Mouse (Mus musculus): ENCODE measurements at regions not wholly inside any gene's neighbourhood (a gene's known extent, or its start where the extent isn't known, plus 50 kb on each side); places are given as distances from the start of the nearest gene placed in this dataset.

GRCm38 (mm10) chr9:69705942-69706341 lies 54.8 kb downstream of the Foxb1 start:
- ATAC-seq (ENCODE audit: low read depth): no peak
- 85% methylated on average over 8 of the region's 8 CpGs for WGBS

DNA sequence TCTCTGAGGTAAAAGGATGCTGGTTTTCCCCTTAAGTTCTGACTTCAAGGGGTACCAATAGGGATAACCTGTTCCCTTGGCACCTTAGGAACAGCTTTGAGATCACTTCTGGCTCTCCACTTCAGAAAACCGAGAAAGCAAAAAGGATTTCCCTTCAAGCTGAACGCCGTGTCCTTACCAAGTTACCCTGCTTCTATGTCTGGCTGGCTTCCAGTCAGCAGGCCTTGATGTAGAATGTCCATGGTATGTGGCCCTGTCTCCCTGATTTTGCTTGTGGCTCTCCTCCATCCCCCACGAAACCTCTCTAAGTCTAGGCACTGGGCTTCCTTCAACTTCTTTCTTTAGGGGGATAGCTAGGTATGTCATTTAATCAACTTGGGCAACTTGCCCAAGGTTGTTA lies 55.7 kb downstream of the Foxb1 start:
- H3K9ac ChIP-seq (ENCODE audit: low read length): no peak overlapping the region
- 35% methylated on average over 4 of the region's 4 CpGs for whole genome bisulfite sequencing
- no peaks in the 10 kb centered on the region for H3K36me3 ChIP-seq (ENCODE audit: control insufficient read depth, insufficient read depth, low read length)
- H3K4me1 ChIP-seq (replicated peaks; ENCODE audit: control insufficient read depth, insufficient read depth, low read length): no peaks in the 10 kb centered on the region
- H3K4me2 ChIP-seq (ENCODE audit: low read depth, low read length): no peak overlapping the region
- no peaks in the 10 kb centered on the region for H3K9me3 ChIP-seq (ENCODE audit: control insufficient read depth, low read length)
- H3K4me3 ChIP-seq (ENCODE audit: low read length): no peak overlapping the region
- H3K27ac ChIP-seq (ENCODE audit: low read length): no peak overlapping the region
- no peak for ATAC-seq (ENCODE audit: low read depth)
- no peaks in the 10 kb centered on the region for H3K27me3 ChIP-seq (ENCODE audit: control insufficient read depth, insufficient read depth, low read depth, low read length)

More at GRCm38 (mm10) chr9:69705942-69706341, 54.8 kb downstream of the Foxb1 start:
- Histone ChIP-seq H3K27me3 (ENCODE audit: control insufficient read depth, insufficient read depth, low read depth, low read length) (no peaks in the 10 kb centered on the region), H3K9me3 (ENCODE audit: control insufficient read depth, low read length) (no peaks in the 10 kb centered on the region), H3K36me3 (ENCODE audit: control insufficient read depth, insufficient read depth, low read length) (no peaks in the 10 kb centered on the region), H3K27ac (ENCODE audit: low read length) (no peak overlapping the region), H3K4me2 (ENCODE audit: low read depth, low read length) (no peak overlapping the region), H3K4me1 (replicated peaks; ENCODE audit: control insufficient read depth, insufficient read depth, low read length) (no peaks in the 10 kb centered on the region), H3K4me3 (ENCODE audit: low read length) (no peak overlapping the region), H3K9ac (ENCODE audit: low read length) (no peak overlapping the region)

GRCm38 (mm10) chr9:69703731-69704130 lies 57.0 kb downstream of the Foxb1 start:
- no peak for ATAC-seq (ENCODE audit: low read depth)
- Histone ChIP-seq H3K4me3 (ENCODE audit: low read length) (no peak overlapping the region), H3K4me2 (ENCODE audit: low read depth, low read length) (no peak overlapping the region), H3K4me1 (replicated peaks; ENCODE audit: control insufficient read depth, insufficient read depth, low read length) (no peaks in the 10 kb centered on the region), H3K36me3 (ENCODE audit: control insufficient read depth, insufficient read depth, low read length) (no peaks in the 10 kb centered on the region), H3K27me3 (ENCODE audit: control insufficient read depth, insufficient read depth, low read depth, low read length) (no peaks in the 10 kb centered on the region), H3K9ac (ENCODE audit: low read length) (no peak overlapping the region), H3K9me3 (ENCODE audit: control insufficient read depth, low read length) (no peaks in the 10 kb centered on the region), H3K27ac (ENCODE audit: low read length) (no peak overlapping the region)
- WGBS: 67% methylated on average over 7 of the region's 7 CpGs

DNA sequence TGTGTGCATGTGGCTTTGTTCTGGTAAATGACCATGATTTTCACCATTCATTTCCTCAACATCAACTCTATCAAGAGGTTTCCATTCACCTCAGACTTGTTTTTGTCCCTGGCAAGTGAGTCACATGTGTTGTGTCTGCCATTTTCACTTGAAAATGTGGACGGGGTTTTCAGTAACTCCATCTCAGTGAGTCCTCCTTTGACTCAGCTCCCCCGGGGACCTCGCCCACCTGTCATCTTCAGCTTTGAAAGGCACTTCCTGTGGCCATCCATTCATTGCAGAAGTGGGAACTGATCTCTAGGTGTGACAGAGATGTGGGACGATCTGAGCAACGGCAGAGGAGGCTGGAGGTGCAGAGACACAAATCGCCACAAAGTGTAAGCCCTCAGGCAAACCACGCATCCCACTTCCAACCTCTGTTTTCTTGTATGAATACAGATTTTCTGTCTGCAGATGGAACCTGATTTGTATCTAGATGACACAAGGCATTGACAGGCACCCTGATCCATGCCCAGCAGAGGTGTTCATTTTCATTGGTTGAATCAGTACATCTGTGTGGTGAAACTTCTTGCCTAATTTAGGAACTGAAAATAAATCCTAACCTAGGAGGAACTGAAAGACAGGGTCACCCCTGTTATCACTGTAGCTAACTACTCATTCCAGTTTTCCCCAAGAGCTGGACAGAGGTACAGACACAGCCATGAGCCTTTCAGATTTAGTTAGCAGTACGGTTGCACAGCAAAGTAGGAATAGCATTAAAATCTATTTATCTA lies 58.4 kb downstream of the Foxb1 start:
- Histone ChIP-seq H3K4me2 (ENCODE audit: low read depth, low read length) (no peak overlapping the region), H3K9ac (ENCODE audit: low read length) (no peak overlapping the region), H3K4me1 (replicated peaks; ENCODE audit: control insufficient read depth, insufficient read depth, low read length) (no peaks in the 10 kb centered on the region), H3K27ac (ENCODE audit: low read length) (no peak overlapping the region), H3K4me3 (ENCODE audit: low read length) (no peak overlapping the region), H3K9me3 (ENCODE audit: control insufficient read depth, low read length) (no peaks in the 10 kb centered on the region), H3K36me3 (ENCODE audit: control insufficient read depth, insufficient read depth, low read length) (no peaks in the 10 kb centered on the region), H3K27me3 (ENCODE audit: control insufficient read depth, insufficient read depth, low read depth, low read length) (no peaks in the 10 kb centered on the region)
- no peak for ATAC-seq (ENCODE audit: low read depth)
- WGBS: 73% methylated on average over 8 of the region's 8 CpGs

- no peak for ATAC-seq (ENCODE audit: low read depth)
- no peak overlapping the region for H3K4me2 ChIP-seq (ENCODE audit: low read depth, low read length)
- H3K4me1 ChIP-seq (replicated peaks; ENCODE audit: control insufficient read depth, insufficient read depth, low read length): no peaks in the 10 kb centered on the region
- H3K9ac ChIP-seq (ENCODE audit: low read length): no peak overlapping the region
- H3K27me3 ChIP-seq (ENCODE audit: control insufficient read depth, insufficient read depth, low read depth, low read length): no peaks in the 10 kb centered on the region
- H3K4me3 ChIP-seq (ENCODE audit: low read length): no peak overlapping the region
- H3K36me3 ChIP-seq (ENCODE audit: control insufficient read depth, insufficient read depth, low read length): no peaks in the 10 kb centered on the region
- H3K9me3 ChIP-seq (ENCODE audit: control insufficient read depth, low read length): no peaks in the 10 kb centered on the region
- WGBS: 75% methylated on average over 9 of the region's 9 CpGs
- no peak overlapping the region for H3K27ac ChIP-seq (ENCODE audit: low read length)
These were observed 60.0 kb downstream of the Foxb1 start for GRCm38 (mm10) chr9:69700696-69701095.

DNA sequence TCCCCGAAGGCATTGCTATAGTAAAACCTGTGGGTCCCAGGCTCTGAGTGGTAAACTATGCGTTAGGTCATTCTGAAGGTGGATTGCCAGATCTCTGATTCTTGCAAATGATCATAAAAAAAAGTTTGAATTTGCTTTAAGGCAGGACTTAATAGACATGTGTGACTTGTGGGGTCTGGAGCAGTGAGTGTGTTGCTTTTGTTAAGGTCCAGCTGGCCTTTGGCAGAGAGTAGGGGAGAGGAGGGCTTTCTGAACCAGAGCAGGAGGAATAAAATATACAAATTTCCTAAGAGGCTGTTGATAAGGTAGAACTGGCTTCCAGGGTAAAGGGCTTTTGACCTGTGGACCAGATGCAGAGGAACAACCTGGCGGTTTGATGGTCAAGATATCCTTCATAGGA lies 69.0 kb downstream of the Foxb1 start:
- no peaks in the 10 kb centered on the region for H3K27me3 ChIP-seq (ENCODE audit: control insufficient read depth, insufficient read depth, low read depth, low read length)
- no peak overlapping the region for H3K27ac ChIP-seq (ENCODE audit: low read length)
- H3K4me2 ChIP-seq (ENCODE audit: low read depth, low read length): no peak overlapping the region
- 51% methylated on average over 3 of the region's 3 CpGs for WGBS
- H3K9ac ChIP-seq (ENCODE audit: low read length): no peak overlapping the region
- H3K36me3 ChIP-seq (ENCODE audit: control insufficient read depth, insufficient read depth, low read length): no peaks in the 10 kb centered on the region
- peak; percentile 71 for ATAC-seq (ENCODE audit: low read depth)
- H3K9me3 ChIP-seq (ENCODE audit: control insufficient read depth, low read length): no peaks in the 10 kb centered on the region
- no peak overlapping the region for H3K4me3 ChIP-seq (ENCODE audit: low read length)
- no peaks in the 10 kb centered on the region for H3K4me1 ChIP-seq (replicated peaks; ENCODE audit: control insufficient read depth, insufficient read depth, low read length)

DNA sequence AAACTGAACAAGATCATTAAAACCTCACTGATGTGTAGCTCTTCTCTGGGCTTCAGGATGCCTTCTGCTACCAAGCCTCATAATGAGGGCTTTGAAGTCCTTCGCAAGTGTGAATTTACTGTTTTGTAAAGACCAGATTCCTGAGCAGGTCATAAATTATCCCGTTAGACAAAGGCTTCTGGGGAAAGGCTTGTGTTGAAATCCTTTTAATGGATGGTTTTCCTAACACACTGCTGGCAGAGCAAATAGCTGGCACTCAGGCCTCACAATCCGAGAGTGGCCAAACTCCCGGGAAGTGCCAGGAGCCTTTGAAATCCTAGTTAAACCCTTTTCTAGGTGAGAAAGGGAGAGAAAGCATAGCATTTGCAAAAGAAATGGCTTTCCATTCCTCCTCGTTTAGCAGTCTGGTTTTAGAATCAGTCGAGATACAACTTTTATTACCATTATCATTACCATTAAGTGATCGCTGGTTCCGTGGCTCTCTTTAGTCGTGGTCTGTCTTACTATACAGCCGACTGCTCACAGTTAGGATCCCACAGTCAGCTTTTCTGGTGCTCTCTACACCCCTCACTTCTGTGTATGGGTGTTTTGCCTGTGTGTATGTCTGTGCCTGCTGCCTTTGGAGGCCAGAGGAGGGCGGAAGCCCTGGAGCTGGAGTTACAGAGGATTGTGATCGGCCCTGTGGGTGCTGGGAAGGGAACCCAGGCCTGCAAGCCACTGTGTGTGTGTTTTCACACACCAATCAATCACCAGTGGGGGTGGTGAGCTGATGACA lies 73.2 kb downstream of the Foxb1 start:
- ATAC-seq (ENCODE audit: low read depth): no peak
- no peaks in the 10 kb centered on the region for H3K4me1 ChIP-seq (replicated peaks; ENCODE audit: control insufficient read depth, insufficient read depth, low read length)

GRCm38 (mm10) chr9:69686766-69687165 lies 74.0 kb downstream of the Foxb1 start:
- no peak overlapping the region for H3K9ac ChIP-seq (ENCODE audit: low read length)
- no peaks in the 10 kb centered on the region for H3K36me3 ChIP-seq (ENCODE audit: control insufficient read depth, insufficient read depth, low read length)
- no peak overlapping the region for H3K4me2 ChIP-seq (ENCODE audit: low read depth, low read length)
- no peak for ATAC-seq (ENCODE audit: low read depth)
- H3K4me3 ChIP-seq (ENCODE audit: low read length): no peak overlapping the region
- no peaks in the 10 kb centered on the region for H3K27me3 ChIP-seq (ENCODE audit: control insufficient read depth, insufficient read depth, low read depth, low read length)
- no peak overlapping the region for H3K27ac ChIP-seq (ENCODE audit: low read length)
- no peaks in the 10 kb centered on the region for H3K4me1 ChIP-seq (replicated peaks; ENCODE audit: control insufficient read depth, insufficient read depth, low read length)
- 73% methylated on average over 4 of the region's 4 CpGs for WGBS
- no peaks in the 10 kb centered on the region for H3K9me3 ChIP-seq (ENCODE audit: control insufficient read depth, low read length)

More for the DNA sequence above, 73.2 kb downstream of the Foxb1 start:
- H3K27me3 ChIP-seq (ENCODE audit: control insufficient read depth, insufficient read depth, low read depth, low read length): no peaks in the 10 kb centered on the region
- no peak overlapping the region for H3K4me3 ChIP-seq (ENCODE audit: low read length)
- no peaks in the 10 kb centered on the region for H3K9me3 ChIP-seq (ENCODE audit: control insufficient read depth, low read length)
- no peaks in the 10 kb centered on the region for H3K36me3 ChIP-seq (ENCODE audit: control insufficient read depth, insufficient read depth, low read length)
- no peak overlapping the region for H3K9ac ChIP-seq (ENCODE audit: low read length)
- no peak overlapping the region for H3K4me2 ChIP-seq (ENCODE audit: low read depth, low read length)
- 37% methylated on average over 12 of the region's 12 CpGs for WGBS
- no peak overlapping the region for H3K27ac ChIP-seq (ENCODE audit: low read length)

GRCm38 (mm10) chr9:69685630-69686029 lies 75.1 kb downstream of the Foxb1 start:
- no peaks in the 10 kb centered on the region for H3K9me3 ChIP-seq (ENCODE audit: control insufficient read depth, low read length)
- H3K27me3 ChIP-seq (ENCODE audit: control insufficient read depth, insufficient read depth, low read depth, low read length): no peaks in the 10 kb centered on the region
- 43% methylated on average over 4 of the region's 4 CpGs for WGBS
- H3K4me2 ChIP-seq (ENCODE audit: low read depth, low read length): no peak overlapping the region
- 0 out of 2 replicates have a peak, but pooled peaks have one; percentile 15 for ATAC-seq (ENCODE audit: low read depth)
- no peak overlapping the region for H3K9ac ChIP-seq (ENCODE audit: low read length)
- no peaks in the 10 kb centered on the region for H3K36me3 ChIP-seq (ENCODE audit: control insufficient read depth, insufficient read depth, low read length)
- no peaks in the 10 kb centered on the region for H3K4me1 ChIP-seq (replicated peaks; ENCODE audit: control insufficient read depth, insufficient read depth, low read length)
- H3K27ac ChIP-seq (ENCODE audit: low read length): no peak overlapping the region
- H3K4me3 ChIP-seq (ENCODE audit: low read length): no peak overlapping the region

All from lung, embryonic 16.5 days (tissue).